Mouse (Mus musculus) liver, embryonic 15.5 days (tissue): ENCODE results near the gene D630039A03Rik. TPM values are rescaled to one million over a fixed set of nuclear protein-coding genes. Genes with fewer than 3 reads are reported as not detected.

ENCODE experiments used
- ATAC-seq: fragments of 200-750 bp; cut with Nextera tagmentation; 2 replicates; pipeline ENCODE4 v1.8.0; 2017; ENCODE audit warnings: moderate number of reproducible peaks, mild to moderate bottlenecking, moderate library complexity; ENCODE audit not compliant: insufficient read depth
- H3K27ac ChIP-seq: fragments of 300-500 bp; sonication (generic); replicated peaks from 2 replicates; pipeline ENCODE4 v1.5.1; 2015; ENCODE audit warnings: mild to moderate bottlenecking, inconsistent platforms
- H3K27me3 ChIP-seq: fragments of 300-500 bp; sonication (generic); 2 replicates; pipeline ENCODE4 v1.6.1; 2015; ENCODE audit warnings: mild to moderate bottlenecking, inconsistent platforms
- H3K36me3 ChIP-seq: fragments of 300-500 bp; sonication (generic); replicated peaks from 2 replicates; pipeline ENCODE4 v1.6.1; 2015; ENCODE audit warnings: moderate library complexity, mild to moderate bottlenecking, inconsistent platforms
- H3K4me1 ChIP-seq: fragments of 300-500 bp; sonication (generic); replicated peaks from 2 replicates; pipeline ENCODE4 v1.6.1; 2015; ENCODE audit warnings: inconsistent platforms
- H3K4me2 ChIP-seq: fragments of 300-500 bp; sonication (generic); 2 replicates; pipeline ENCODE4 v1.6.1; 2015; ENCODE audit warnings: moderate library complexity, mild to moderate bottlenecking, inconsistent platforms
- H3K4me3 ChIP-seq: fragments of 300-500 bp; sonication (generic); replicated peaks from 2 replicates; pipeline ENCODE4 v1.5.1; 2015; ENCODE audit warnings: mild to moderate bottlenecking, inconsistent platforms
- H3K9ac ChIP-seq: fragments of 300-500 bp; sonication (generic); 2 replicates; pipeline ENCODE4 v1.6.1; 2015; ENCODE audit warnings: moderate library complexity, mild to moderate bottlenecking, inconsistent platforms
- H3K9me3 ChIP-seq: fragments of 300-500 bp; sonication (generic); replicated peaks from 2 replicates; pipeline ENCODE4 v1.6.1; 2016; ENCODE audit warnings: inconsistent platforms
- WGBS: fragments of 180-500 bp; shearing (Covaris S2); methylation state at CpG from one replicate; pipeline ENCODE4 v1.1.7; 2015; ENCODE audit warnings: mixed read lengths; ENCODE audit not compliant: insufficient replicate concordance; 5-methylcytosine and 5-hydroxymethylcytosine counted together
- polyA plus RNA-seq: library from polyadenylated mRNA; unstranded; fragments of >200 nt; fragmentation: Nextera tagmentation; extraction: Ambion mirVana; gene quantifications from 2 replicates; pipeline ENCODE4 v1.2.1, GENCODE M21; 2015

The D630039A03Rik gene
- polyA plus RNA-seq, 1 experiment from 2014 or later = 0.13 TPM

DNA sequence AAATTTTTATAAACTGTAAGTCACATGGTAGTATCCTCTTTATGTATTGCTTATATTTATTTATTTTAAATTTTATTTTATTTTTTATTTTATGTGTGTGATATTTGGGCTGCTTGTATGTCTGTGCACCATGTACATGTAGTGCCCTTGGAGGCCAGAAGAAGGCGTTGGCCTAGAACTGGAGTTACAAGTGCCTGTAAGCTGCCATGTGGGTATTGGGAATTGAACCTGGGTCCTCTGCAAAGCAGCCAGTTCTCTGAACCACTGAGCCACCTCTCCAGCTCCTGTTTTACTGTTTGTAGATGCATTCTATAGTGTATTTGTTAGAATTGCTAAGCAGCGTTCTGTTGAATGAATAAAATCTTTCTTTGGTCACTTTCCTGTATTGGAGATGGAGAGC is 27.9 kb downstream of the D630039A03Rik start:
- no peak overlapping the region for H3K4me2 ChIP-seq
- no peak overlapping the region for H3K9ac ChIP-seq
- no peak overlapping the region for H3K27ac ChIP-seq
- no peaks in the 10 kb centered on the region for H3K9me3 ChIP-seq
- ATAC-seq = no peak
- H3K4me1 ChIP-seq = no peaks in the 10 kb centered on the region
- 67% methylated on average over 2 of the region's 2 CpGs for WGBS
- no peaks in the 10 kb centered on the region for H3K36me3 ChIP-seq
- H3K27me3 ChIP-seq = no peaks in the 10 kb centered on the region
- no peak overlapping the region for H3K4me3 ChIP-seq

DNA sequence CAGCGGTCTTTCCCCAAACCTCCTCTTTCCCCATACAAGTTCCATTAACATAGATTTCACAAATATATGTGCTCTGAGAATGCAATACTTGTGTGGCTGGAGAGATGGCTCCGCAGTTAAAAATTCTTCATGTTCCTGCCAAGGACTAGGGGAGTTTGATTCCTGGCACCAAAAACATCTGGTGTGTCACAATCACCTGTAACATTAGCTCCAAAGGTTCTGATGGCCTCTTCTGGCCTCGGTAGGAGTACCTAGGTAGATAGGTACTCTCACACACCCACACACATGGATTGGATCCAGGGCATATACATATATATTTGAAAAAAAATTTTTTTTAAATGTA is 29.2 kb downstream of the D630039A03Rik start:
- no peaks in the 10 kb centered on the region for H3K36me3 ChIP-seq
- no peaks in the 10 kb centered on the region for H3K27me3 ChIP-seq
- H3K9me3 ChIP-seq = no peaks in the 10 kb centered on the region
- ATAC-seq = no peak
- no peak overlapping the region for H3K9ac ChIP-seq
- H3K4me2 ChIP-seq = no peak overlapping the region
- no peak overlapping the region for H3K4me3 ChIP-seq
- WGBS = 71% methylated on average over 3 of the region's 3 CpGs
- no peak overlapping the region for H3K27ac ChIP-seq
- no peaks in the 10 kb centered on the region for H3K4me1 ChIP-seq

DNA sequence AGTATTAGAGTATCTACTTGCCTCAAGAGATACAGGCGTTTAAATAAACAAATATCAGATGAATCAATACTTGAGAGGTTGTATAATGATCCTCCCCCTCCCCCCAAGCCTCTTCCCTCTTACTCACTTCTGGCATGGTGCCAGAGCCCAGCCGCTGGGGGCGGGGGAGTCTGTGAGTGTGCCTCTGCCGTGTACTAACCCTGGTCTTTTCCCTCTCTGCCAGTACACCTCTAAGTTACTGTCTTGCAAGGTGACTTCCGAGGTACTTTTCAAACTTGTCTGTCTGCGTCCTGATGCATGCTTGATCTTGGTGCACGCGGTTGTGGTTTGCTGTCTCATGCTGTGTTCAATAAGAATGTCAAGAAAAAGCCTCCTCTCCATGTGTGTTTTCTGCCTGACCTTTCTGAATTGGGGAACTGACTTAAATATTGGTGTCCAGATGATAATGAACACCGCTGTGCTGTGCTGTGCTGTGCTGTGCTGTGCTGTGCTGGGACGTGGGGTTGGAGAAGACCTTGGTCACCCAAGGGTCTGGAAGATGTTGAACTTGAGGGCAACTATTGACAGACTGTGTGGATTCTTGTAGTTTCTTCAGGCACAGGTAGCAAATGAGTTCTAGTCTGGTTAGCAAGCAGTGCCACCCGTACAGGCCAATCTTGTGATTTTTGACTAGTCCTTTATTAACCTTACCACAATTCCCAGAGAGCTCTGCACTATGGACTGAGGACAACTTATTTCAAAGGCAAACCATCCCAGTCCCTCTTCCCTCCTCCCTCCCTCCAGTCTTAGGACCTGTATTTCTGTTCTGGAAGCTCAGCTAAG is 29.8 kb downstream of the D630039A03Rik start:
- Histone ChIP-seq H3K4me1 (no peaks in the 10 kb centered on the region), H3K36me3 (no peaks in the 10 kb centered on the region), H3K4me2 (no peak overlapping the region), H3K4me3 (no peak overlapping the region), H3K27ac (no peak overlapping the region), H3K9ac (no peak overlapping the region), H3K9me3 (no peaks in the 10 kb centered on the region), H3K27me3 (no peaks in the 10 kb centered on the region)
- ATAC-seq = no peak
- WGBS = 18% methylated on average over 11 of the region's 11 CpGs

DNA sequence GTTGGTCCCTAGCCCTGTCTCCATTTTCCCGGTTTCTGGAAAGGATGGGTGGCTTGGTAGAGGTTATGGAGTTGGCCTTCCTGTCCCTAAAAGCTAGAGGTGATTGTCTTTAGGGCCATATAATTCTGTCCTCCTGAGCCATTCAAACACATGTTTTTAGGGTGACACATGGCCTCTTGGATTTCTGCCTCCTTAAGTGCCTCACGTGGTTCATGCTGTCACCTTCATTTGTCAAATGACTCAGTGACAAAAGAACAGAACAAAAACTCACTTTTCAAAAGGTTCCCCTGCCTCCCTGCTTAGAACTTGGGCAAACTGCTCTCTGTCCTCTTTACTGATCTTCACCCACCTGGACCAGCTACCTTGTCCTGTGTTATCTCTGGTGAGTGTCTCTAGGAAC is 30.9 kb downstream of the D630039A03Rik start:
- Histone ChIP-seq H3K27ac (no peak overlapping the region), H3K4me3 (no peak overlapping the region), H3K9ac (no peak overlapping the region), H3K27me3 (no peaks in the 10 kb centered on the region), H3K4me1 (no peaks in the 10 kb centered on the region), H3K36me3 (no peaks in the 10 kb centered on the region), H3K9me3 (no peaks in the 10 kb centered on the region), H3K4me2 (no peak overlapping the region)
- WGBS = 43% methylated on average over 2 of the region's 2 CpGs
- ATAC-seq = no peak

GRCm38 (mm10) chr4:57884511-57884910 is 31.6 kb downstream of the D630039A03Rik start:
- Histone ChIP-seq H3K27me3 (no peaks in the 10 kb centered on the region), H3K9me3 (no peaks in the 10 kb centered on the region), H3K9ac (no peak overlapping the region), H3K36me3 (no peaks in the 10 kb centered on the region), H3K4me3 (no peak overlapping the region), H3K4me1 (no peaks in the 10 kb centered on the region), H3K4me2 (no peak overlapping the region), H3K27ac (no peak overlapping the region)
- no peak for ATAC-seq
- 46% methylated on average over 3 of the region's 3 CpGs for WGBS

DNA sequence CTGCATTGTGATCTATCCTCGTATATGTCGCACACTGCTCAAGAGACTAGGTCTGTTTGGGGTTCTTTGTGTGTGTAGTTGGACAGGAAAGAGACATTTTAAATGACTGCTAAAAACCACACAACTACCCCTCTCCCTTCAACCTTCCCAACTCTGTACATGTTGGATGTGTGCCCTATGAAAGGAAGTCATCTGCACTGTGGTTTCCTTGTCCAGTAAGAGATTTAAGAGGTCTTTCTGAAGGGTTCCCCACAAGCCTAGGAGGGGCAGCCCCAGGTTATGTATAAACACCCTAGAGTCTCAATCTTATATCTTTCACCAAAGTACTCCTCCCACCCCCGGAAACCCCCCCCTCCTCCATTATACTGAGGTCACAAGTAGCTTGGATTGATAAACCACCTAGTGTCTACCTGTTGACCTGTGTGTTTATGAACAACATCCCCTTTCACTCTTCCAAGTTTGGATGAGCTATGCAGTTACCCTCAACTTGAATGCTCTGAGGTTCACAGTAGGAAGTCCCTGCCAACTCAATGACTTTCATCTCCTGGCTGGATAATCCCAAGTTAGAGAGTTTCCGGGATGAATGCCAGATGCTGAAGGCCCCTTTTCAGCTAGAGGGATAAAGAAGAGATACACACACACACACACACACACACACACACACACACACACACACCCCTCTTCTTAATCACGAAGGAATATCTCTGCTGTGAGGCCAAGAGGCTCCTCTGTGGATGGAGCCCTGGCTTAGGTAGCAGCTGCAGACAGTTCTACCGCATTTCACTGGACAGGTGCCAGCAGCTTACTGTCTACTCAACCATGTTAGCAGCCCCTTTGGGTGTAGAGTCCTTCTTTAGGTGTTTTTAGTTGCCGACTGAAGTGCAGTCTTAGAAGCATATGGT is 32.3 kb downstream of the D630039A03Rik start:
- Histone ChIP-seq H3K9ac (no peak overlapping the region), H3K36me3 (no peaks in the 10 kb centered on the region), H3K27ac (no peak overlapping the region), H3K4me1 (no peaks in the 10 kb centered on the region), H3K9me3 (no peaks in the 10 kb centered on the region), H3K4me2 (no peak overlapping the region), H3K27me3 (no peaks in the 10 kb centered on the region), H3K4me3 (no peak overlapping the region)
- 38% methylated on average over 7 of the region's 7 CpGs for WGBS
- no peak for ATAC-seq

DNA sequence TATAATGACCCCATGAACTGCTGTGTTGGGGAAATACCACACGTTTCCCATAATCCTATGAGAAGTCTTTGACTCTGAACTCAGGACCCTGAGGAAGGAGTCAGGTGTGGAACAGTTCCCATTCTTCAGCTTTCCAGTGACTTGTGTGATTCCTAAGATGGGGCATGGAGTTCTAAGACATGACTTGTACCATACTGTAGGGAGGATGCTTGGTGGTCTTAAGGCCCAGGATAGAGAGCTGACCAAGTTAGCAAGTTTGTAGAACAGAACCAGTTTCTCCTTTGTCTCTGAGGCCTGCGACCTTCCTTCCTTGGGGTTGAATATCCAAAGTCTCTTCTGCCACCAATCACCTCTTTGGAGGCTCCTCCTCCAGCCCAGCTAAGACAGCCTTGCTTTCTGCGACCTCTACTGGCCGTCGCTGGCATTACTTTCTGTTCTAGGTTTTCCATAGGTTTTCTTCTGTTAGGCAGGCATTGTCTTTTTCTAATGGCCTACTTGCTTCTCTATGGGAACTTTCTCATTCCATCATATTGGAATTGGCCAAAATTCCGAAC is 36.2 kb downstream of the D630039A03Rik start:
- H3K4me3 ChIP-seq = no peak overlapping the region
- no peak overlapping the region for H3K9ac ChIP-seq

DNA sequence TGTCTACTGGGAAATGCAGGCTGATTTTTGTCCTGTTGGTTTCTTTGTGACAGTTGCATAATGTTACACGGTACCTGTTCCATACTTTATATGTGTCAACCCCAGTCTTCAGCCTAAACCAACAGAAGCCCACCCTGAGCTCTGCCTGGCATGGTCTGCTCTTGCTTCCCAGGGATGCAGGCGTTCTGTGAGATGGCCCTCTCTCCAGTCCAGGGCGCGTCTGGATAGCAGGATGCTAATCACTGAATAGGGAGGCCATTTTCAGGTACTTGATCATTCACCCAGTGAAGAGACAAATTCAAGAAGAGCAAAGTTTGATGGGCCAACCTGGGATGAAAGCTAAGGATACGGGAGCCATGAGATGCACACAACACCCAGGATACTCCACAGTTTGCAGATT is 37.0 kb downstream of the D630039A03Rik start:
- no peaks in the 10 kb centered on the region for H3K9me3 ChIP-seq
- no peak overlapping the region for H3K4me2 ChIP-seq
- H3K9ac ChIP-seq = no peak overlapping the region
- H3K27ac ChIP-seq = no peak overlapping the region
- no peak overlapping the region for H3K4me3 ChIP-seq
- 65% methylated on average over 5 of the region's 5 CpGs for WGBS
- H3K4me1 ChIP-seq = no peaks in the 10 kb centered on the region
- no peaks in the 10 kb centered on the region for H3K36me3 ChIP-seq
- no peaks in the 10 kb centered on the region for H3K27me3 ChIP-seq
- ATAC-seq = no peak

More for the DNA sequence above, 36.2 kb downstream of the D630039A03Rik start:
- Histone ChIP-seq H3K36me3 (no peaks in the 10 kb centered on the region), H3K4me1 (no peaks in the 10 kb centered on the region), H3K27ac (no peak overlapping the region), H3K9me3 (no peaks in the 10 kb centered on the region), H3K27me3 (no peaks in the 10 kb centered on the region), H3K4me2 (no peak overlapping the region)
- 7% methylated on average over 6 of the region's 6 CpGs for WGBS
- ATAC-seq = no peak

GRCm38 (mm10) chr4:57867454-57867853 is 48.6 kb downstream of the D630039A03Rik start:
- Histone ChIP-seq H3K27me3 (no peaks in the 10 kb centered on the region), H3K4me1 (no peaks in the 10 kb centered on the region), H3K9ac (no peak overlapping the region), H3K36me3 (no peaks in the 10 kb centered on the region), H3K9me3 (no peaks in the 10 kb centered on the region), H3K4me2 (no peak overlapping the region), H3K27ac (no peak overlapping the region), H3K4me3 (no peak overlapping the region)
- no peak for ATAC-seq
- WGBS = 21% methylated on average over 10 of the region's 10 CpGs

DNA sequence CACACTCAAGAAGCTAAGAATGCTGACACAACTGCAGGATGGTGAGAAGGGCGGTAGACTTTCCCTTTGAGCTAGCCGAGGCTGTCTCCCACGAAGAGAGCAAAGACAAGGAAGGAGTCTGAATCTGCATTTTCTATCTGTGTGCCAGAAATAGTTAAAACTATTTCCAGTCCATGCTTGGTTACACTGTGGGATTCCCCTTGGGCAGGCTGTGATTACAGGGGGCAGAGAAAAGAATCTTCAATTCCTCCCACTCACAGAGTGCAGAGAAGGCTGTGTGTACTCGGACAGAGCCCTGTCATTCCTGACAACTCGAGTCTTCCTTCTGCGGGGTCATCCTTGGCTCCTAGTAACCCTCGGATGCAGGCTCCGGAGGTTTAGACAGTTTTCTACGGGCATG is 49.1 kb downstream of the D630039A03Rik start:
- H3K27ac ChIP-seq = no peak overlapping the region
- 57% methylated on average over 9 of the region's 9 CpGs for WGBS
- no peak overlapping the region for H3K4me3 ChIP-seq
- no peaks in the 10 kb centered on the region for H3K9me3 ChIP-seq
- no peak overlapping the region for H3K4me2 ChIP-seq
- H3K4me1 ChIP-seq = no peaks in the 10 kb centered on the region
- no peaks in the 10 kb centered on the region for H3K27me3 ChIP-seq
- H3K9ac ChIP-seq = no peak overlapping the region
- no peaks in the 10 kb centered on the region for H3K36me3 ChIP-seq
- ATAC-seq = no peak

- no peak for ATAC-seq
- 18% methylated on average over 2 of the region's 2 CpGs for WGBS
- no peak overlapping the region for H3K27ac ChIP-seq
- no peak overlapping the region for H3K9ac ChIP-seq
- no peak overlapping the region for H3K4me2 ChIP-seq
- H3K27me3 ChIP-seq = no peaks in the 10 kb centered on the region
- H3K4me1 ChIP-seq = no peaks in the 10 kb centered on the region
- H3K9me3 ChIP-seq = no peaks in the 10 kb centered on the region
- no peaks in the 10 kb centered on the region for H3K36me3 ChIP-seq
- no peak overlapping the region for H3K4me3 ChIP-seq
These were observed 50.0 kb downstream of the D630039A03Rik start for GRCm38 (mm10) chr4:57866088-57866487.
